Mouse (Mus musculus): ENCODE data around the gene Polr3g. TPM values are rescaled to one million over a fixed set of nuclear protein-coding genes. Genes with fewer than 3 reads are reported as not detected.

Gene Polr3g
- total RNA-seq (2014; rRNA removed; ENCODE audit: low replicate concordance) (2.6 and 3.7 TPM in 2 replicates), polyA plus RNA-seq (2015; fragmentation: Nextera tagmentation; extraction: Ambion mirVana) (4.2 and 5.5 TPM in 2 replicates)

DNA sequence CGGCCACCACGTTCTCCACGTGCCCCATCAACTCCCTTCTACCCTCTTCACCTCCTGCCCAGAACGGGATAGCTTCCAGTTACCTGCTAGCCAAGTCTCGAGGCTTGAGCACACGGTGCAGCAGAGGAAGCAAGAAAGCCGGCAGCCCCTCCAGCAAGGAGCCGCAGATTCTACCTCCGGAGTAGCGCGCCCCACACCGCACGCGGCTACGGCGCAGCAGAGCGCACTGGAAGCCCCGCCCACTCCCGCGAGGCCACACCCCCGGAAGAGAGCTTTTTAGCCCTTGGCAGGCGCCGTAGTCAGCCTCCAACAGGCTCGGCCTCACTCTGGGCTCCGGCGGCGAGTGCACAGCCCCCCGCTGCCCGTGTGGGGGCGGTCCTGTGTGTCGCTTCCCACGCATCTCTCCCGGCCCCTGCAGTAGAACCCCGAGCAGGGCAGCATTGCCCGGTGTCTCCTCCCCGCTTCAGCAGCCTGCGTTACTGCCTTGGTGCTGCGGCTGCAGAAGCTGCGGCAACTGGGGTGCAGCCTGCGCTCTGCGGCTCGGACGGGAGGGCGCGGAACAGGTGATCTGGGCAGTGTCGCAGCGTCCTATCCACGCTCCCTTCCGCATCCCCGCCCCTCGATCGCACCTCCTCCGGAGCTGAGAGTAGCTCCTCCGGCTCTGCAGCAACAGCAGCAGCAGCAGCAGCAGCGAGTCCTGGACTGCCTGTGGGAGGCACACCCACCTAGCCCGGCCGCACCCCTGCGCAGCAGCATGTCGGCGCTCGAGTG, at the start of gene Polr3g, which contains the start of gene Mblac2:
Gene Polr3g, minus strand, starts transcription at position 239 of the 771 bp plus-strand sequence.
Gene Mblac2, plus strand, starts transcription at position 567 of the 771 bp plus-strand sequence.
- Histone ChIP-seq H3K27ac (ENCODE audit: low read depth) (peak within 1 kb of the TSS; percentile 72), H3K36me3 (replicated peaks; ENCODE audit: control insufficient read depth, insufficient read depth, low read length) (no peaks in the 10 kb centered on the region), H3K9ac (replicated peaks; ENCODE audit: low read depth, low read length) (peak within 1 kb of the TSS; percentile 64), H3K27me3 (ENCODE audit: control insufficient read depth, insufficient read depth, low read length) (no peaks in the 10 kb centered on the region), H3K4me2 (ENCODE audit: low read depth, low read length) (peak within 1 kb of the TSS; percentile 99), H3K9me3 (replicated peaks; ENCODE audit: control insufficient read depth, low read length) (no peaks in the 10 kb centered on the region), H3K4me3 (ENCODE audit: low read depth, low read length) (peak within 1 kb of the TSS; percentile 88), H3K4me1 (ENCODE audit: control insufficient read depth, insufficient read depth) (peaks cover 13% of the 10 kb centered on the region)
- ATAC-seq (ENCODE audit: insufficient read depth, low read depth) (peak; percentile 96), DNase-seq (ENCODE audit: low spot score) (peak; percentile 89)
- TF ChIP-seq CTCF (IDR thresholded peaks at IDR 0.05; ENCODE audit: low read depth) (no peak), EP300 (IDR thresholded peaks at IDR 0.05; ENCODE audit: low read depth) (no peak)
- under 1% methylated on average over 57 of the region's 61 CpGs for WGBS

GRCm38 (mm10) chr13:81760379-81760778, 49.6 kb upstream of the Polr3g start:
- WGBS: 19% methylated on average over 3 of the region's 3 CpGs
- H3K36me3 ChIP-seq (replicated peaks; ENCODE audit: control insufficient read depth, insufficient read depth, low read length): no peaks in the 10 kb centered on the region
- ATAC-seq (ENCODE audit: insufficient read depth, low read depth) (peak; percentile 44; the same call in 1 of the 2 replicates), DNase-seq (ENCODE audit: low spot score) (peak; percentile 37)
- no peak overlapping the region for H3K9ac ChIP-seq (replicated peaks; ENCODE audit: low read depth, low read length)
- H3K9me3 ChIP-seq (replicated peaks; ENCODE audit: control insufficient read depth, low read length): no peaks in the 10 kb centered on the region
- 0 out of 2 replicates have a peak, but pooled peaks cover 3% of the 10 kb centered on the region for H3K4me1 ChIP-seq (ENCODE audit: control insufficient read depth, insufficient read depth)
- TF ChIP-seq CTCF (IDR thresholded peaks at IDR 0.05; ENCODE audit: low read depth) (peak; percentile 75), EP300 (IDR thresholded peaks at IDR 0.05; ENCODE audit: low read depth) (no peak)
- H3K4me2 ChIP-seq (ENCODE audit: low read depth, low read length): no peak overlapping the region
- no peaks in the 10 kb centered on the region for H3K27me3 ChIP-seq (ENCODE audit: control insufficient read depth, insufficient read depth, low read length)
- no peak overlapping the region for H3K27ac ChIP-seq (ENCODE audit: low read depth)
- no peak overlapping the region for H3K4me3 ChIP-seq (ENCODE audit: low read depth, low read length)

GRCm38 (mm10) chr13:81757058-81757660, 46.3 kb upstream of the Polr3g start:
- Histone ChIP-seq H3K27me3 (ENCODE audit: control insufficient read depth, insufficient read depth, low read length) (no peaks in the 10 kb centered on the region), H3K36me3 (replicated peaks; ENCODE audit: control insufficient read depth, insufficient read depth, low read length) (no peaks in the 10 kb centered on the region), H3K9ac (replicated peaks; ENCODE audit: low read depth, low read length) (no peak overlapping the region), H3K4me2 (ENCODE audit: low read depth, low read length) (no peak overlapping the region), H3K27ac (ENCODE audit: low read depth) (no peak overlapping the region), H3K4me1 (ENCODE audit: control insufficient read depth, insufficient read depth) (0 out of 2 replicates have a peak, but pooled peaks cover 7% of the 10 kb centered on the region), H3K4me3 (ENCODE audit: low read depth, low read length) (no peak overlapping the region), H3K9me3 (replicated peaks; ENCODE audit: control insufficient read depth, low read length) (no peaks in the 10 kb centered on the region)
- no peak for ATAC-seq (ENCODE audit: insufficient read depth, low read depth)
- WGBS: 61% methylated on average over 5 of the region's 5 CpGs
- no peak for DNase-seq (ENCODE audit: low spot score)
- no peak for TF ChIP-seq EP300 (IDR thresholded peaks at IDR 0.05; ENCODE audit: low read depth)
- no peak for TF ChIP-seq CTCF (IDR thresholded peaks at IDR 0.05; ENCODE audit: low read depth)

- Histone ChIP-seq H3K4me2 (ENCODE audit: low read depth, low read length) (no peak overlapping the region), H3K27ac (ENCODE audit: low read depth) (no peak overlapping the region), H3K9me3 (replicated peaks; ENCODE audit: control insufficient read depth, low read length) (no peaks in the 10 kb centered on the region), H3K4me1 (ENCODE audit: control insufficient read depth, insufficient read depth) (0 out of 2 replicates have a peak, but pooled peaks cover 7% of the 10 kb centered on the region), H3K27me3 (ENCODE audit: control insufficient read depth, insufficient read depth, low read length) (no peaks in the 10 kb centered on the region), H3K36me3 (replicated peaks; ENCODE audit: control insufficient read depth, insufficient read depth, low read length) (no peaks in the 10 kb centered on the region), H3K4me3 (ENCODE audit: low read depth, low read length) (no peak overlapping the region), H3K9ac (replicated peaks; ENCODE audit: low read depth, low read length) (no peak overlapping the region)
- no peak for ATAC-seq (ENCODE audit: insufficient read depth, low read depth)
- DNase-seq (ENCODE audit: low spot score): no peak
- WGBS: 94% methylated on average over 1 of the region's 1 CpGs
- TF ChIP-seq CTCF (IDR thresholded peaks at IDR 0.05; ENCODE audit: low read depth) (no peak), EP300 (IDR thresholded peaks at IDR 0.05; ENCODE audit: low read depth) (no peak)
Observed at GRCm38 (mm10) chr13:81755324-81755723, 44.5 kb upstream of the Polr3g start.

- Histone ChIP-seq H3K27ac (ENCODE audit: low read depth) (no peak overlapping the region), H3K4me3 (ENCODE audit: low read depth, low read length) (no peak overlapping the region), H3K36me3 (replicated peaks; ENCODE audit: control insufficient read depth, insufficient read depth, low read length) (no peaks in the 10 kb centered on the region), H3K4me2 (ENCODE audit: low read depth, low read length) (no peak overlapping the region), H3K27me3 (ENCODE audit: control insufficient read depth, insufficient read depth, low read length) (no peaks in the 10 kb centered on the region), H3K9me3 (replicated peaks; ENCODE audit: control insufficient read depth, low read length) (no peaks in the 10 kb centered on the region), H3K9ac (replicated peaks; ENCODE audit: low read depth, low read length) (no peak overlapping the region), H3K4me1 (ENCODE audit: control insufficient read depth, insufficient read depth) (0 out of 2 replicates have a peak, but pooled peaks cover 7% of the 10 kb centered on the region)
- TF ChIP-seq CTCF (IDR thresholded peaks at IDR 0.05; ENCODE audit: low read depth): no peak
- TF ChIP-seq EP300 (IDR thresholded peaks at IDR 0.05; ENCODE audit: low read depth): no peak
- ATAC-seq (ENCODE audit: insufficient read depth, low read depth) (peak; percentile 49), DNase-seq (ENCODE audit: low spot score) (no peak)
Observed at GRCm38 (mm10) chr13:81754878-81755277, 44.1 kb upstream of the Polr3g start.
